Mouse (Mus musculus): Measurements from ENCODE around the gene Gm36028. TPM values are rescaled to one million over a fixed set of nuclear protein-coding genes. Genes with fewer than 3 reads are reported as not detected.

Gene Gm36028
- polyA plus RNA-seq, 1 experiment from 2014 or later, result 0.13 TPM

DNA sequence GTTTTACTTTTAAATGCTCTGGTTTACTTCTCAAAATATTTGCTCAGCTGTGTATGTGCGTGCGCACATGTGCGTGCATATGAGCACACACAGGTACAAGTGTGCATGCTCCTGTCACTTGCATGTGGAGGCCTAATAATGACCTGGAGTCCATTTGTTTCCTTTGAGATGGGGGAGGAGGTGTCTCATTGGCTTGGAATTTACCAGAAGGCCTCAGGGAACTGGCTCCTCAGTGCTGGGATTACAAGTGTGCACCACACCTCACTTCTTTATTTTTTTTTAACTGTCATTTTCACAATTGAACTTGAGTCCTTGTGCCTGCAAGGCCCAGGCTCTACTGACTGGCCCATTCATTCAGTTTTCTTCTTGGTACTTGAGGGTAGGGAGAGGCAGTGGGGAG is 16.5 kb upstream of the Gm36028 start:
- no peaks in the 10 kb centered on the region for H3K27me3 ChIP-seq
- no peak overlapping the region for H3K9ac ChIP-seq
- no peaks in the 10 kb centered on the region for H3K9me3 ChIP-seq
- peaks cover 10% of the 10 kb centered on the region; the same call in 1 of the 2 replicates for H3K4me1 ChIP-seq
- no peak overlapping the region for H3K4me2 ChIP-seq (replicated peaks)
- H3K36me3 ChIP-seq, result peaks cover 55% of the 10 kb centered on the region
- no peak overlapping the region for H3K27ac ChIP-seq
- ATAC-seq (ENCODE audit: low FRiP score, low read depth), result no peak
- no peak overlapping the region for H3K4me3 ChIP-seq
- 97% methylated on average over 3 of the region's 3 CpGs for WGBS

DNA sequence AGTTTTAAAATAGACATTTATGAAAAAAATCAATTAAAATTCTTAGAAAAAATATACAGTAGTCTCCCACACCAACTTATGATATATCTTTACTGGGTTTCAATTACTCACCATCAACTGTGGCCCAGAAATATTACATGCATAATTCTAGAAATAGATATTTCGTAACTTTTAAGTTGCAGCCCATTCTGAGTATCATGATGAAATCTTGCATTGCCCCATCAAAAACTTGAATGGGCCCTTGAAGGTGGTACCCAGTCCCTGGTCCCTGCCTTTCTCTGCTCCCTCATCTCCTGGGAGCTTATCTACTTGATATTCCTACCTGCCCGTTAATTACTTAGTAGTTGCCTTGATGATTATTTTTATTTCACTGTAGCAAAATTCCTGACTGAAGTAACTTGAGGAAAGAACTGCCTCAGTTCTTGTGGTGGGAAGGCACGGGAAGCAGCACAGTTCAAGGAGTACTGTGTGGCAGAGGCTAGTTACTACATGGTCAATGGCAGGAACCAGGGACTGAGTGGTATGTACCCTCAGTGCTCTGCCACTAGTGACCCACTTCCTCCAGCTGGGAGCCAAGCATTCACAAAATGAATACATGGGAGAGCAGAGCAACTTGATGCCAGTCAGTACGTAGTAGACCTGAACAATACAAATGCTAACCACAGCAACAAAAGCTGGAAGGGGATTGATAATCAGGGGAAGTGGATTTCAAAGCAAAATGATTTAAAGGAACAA is 13.7 kb upstream of the Gm36028 start:
- no peak overlapping the region for H3K4me3 ChIP-seq
- no peak overlapping the region for H3K4me2 ChIP-seq (replicated peaks)
- no peaks in the 10 kb centered on the region for H3K27me3 ChIP-seq
- 91% methylated on average over 4 of the region's 4 CpGs for WGBS
- peaks cover 29% of the 10 kb centered on the region for H3K4me1 ChIP-seq
- no peaks in the 10 kb centered on the region for H3K9me3 ChIP-seq
- H3K36me3 ChIP-seq, result peaks cover 34% of the 10 kb centered on the region
- ATAC-seq (ENCODE audit: low FRiP score, low read depth), result no peak
- H3K9ac ChIP-seq, result no peak overlapping the region
- no peak overlapping the region for H3K27ac ChIP-seq

DNA sequence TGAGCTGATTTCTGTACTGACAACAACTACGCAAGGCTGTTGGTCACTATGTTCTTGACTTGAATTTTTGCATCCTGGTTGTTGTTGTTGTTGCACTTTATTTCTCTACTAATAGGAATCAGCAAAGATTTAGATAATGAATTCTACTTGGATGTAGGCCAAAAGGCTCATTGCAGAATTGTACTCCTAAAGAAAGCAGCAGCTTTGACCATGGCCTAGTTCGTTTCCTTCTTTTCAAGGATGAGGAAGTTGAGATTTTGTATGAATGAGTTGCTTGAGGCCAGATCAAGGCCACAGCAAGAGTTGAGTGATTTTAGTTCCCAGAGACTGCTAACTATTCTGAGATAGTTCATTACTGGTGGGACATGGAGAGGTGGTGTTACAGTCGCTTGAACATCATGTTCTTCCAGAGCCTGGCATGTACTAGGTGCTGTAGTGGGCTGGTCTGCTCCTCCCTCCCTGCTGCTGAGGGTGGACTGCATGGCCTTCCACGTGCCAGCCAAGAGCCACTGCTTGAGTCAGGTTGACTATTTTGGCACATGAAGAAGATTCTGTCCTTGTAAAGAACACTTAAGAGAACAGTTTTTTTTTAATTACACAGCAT is 10.3 kb upstream of the Gm36028 start:
- H3K4me2 ChIP-seq (replicated peaks), result peak overlapping the region; percentile 24
- peaks cover 21% of the 10 kb centered on the region for H3K4me1 ChIP-seq
- no peak overlapping the region for H3K9ac ChIP-seq
- H3K4me3 ChIP-seq, result no peak overlapping the region
- ATAC-seq (ENCODE audit: low FRiP score, low read depth), result no peak
- WGBS, result 81% methylated on average over 4 of the region's 4 CpGs
- no peaks in the 10 kb centered on the region for H3K27me3 ChIP-seq
- H3K36me3 ChIP-seq, result 0 out of 2 replicates have a peak, but pooled peaks cover 6% of the 10 kb centered on the region
- H3K27ac ChIP-seq, result no peak overlapping the region
- H3K9me3 ChIP-seq, result no peaks in the 10 kb centered on the region

DNA sequence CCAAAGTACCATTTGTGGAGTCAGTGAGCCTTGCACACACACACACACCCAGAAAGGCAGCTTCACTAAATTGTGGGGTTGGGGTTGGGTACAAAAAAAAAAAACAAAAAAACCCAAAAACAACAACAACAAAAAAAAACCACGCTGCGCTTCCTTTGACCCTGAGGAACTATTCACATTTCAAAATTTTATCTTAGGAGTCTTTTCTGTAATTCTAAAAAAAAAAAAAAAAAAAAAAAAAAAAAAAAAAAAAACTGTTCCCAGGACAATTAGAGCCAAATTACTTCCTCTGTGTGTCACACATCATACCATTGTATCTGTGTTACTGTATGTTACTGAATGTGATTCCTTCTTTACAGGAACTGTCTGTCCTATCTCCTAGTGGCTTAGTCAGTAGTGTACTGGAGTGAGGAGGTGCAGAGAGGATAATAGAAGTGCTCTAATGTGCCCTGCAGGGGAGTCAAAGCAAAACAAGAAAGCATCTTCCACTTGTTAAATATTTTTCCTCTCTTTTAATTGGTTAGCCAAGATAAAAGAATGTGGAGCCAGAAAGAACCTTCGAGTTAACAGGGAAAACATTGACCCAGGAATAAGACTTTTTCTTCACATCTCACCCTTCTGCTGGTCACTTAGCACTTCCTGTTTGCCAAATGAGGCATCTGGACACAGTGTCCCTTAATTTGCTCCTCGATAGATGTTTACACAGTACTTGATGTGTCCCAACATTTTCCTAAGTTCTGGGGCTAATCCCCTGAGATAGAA is 8.7 kb upstream of the Gm36028 start:
- Histone ChIP-seq H3K27me3 (no peaks in the 10 kb centered on the region), H3K4me1 (peaks cover 21% of the 10 kb centered on the region), H3K9ac (peak overlapping the region; percentile 98), H3K4me3 (peak overlapping the region; percentile 98), H3K9me3 (no peaks in the 10 kb centered on the region), H3K27ac (peak overlapping the region; percentile 98; the same call in 1 of the 2 replicates), H3K36me3 (0 out of 2 replicates have a peak, but pooled peaks cover 6% of the 10 kb centered on the region), H3K4me2 (replicated peaks) (peak overlapping the region; percentile 70)
- ATAC-seq (ENCODE audit: low FRiP score, low read depth), result no peak
- 36% methylated on average over 4 of the region's 4 CpGs for WGBS

DNA sequence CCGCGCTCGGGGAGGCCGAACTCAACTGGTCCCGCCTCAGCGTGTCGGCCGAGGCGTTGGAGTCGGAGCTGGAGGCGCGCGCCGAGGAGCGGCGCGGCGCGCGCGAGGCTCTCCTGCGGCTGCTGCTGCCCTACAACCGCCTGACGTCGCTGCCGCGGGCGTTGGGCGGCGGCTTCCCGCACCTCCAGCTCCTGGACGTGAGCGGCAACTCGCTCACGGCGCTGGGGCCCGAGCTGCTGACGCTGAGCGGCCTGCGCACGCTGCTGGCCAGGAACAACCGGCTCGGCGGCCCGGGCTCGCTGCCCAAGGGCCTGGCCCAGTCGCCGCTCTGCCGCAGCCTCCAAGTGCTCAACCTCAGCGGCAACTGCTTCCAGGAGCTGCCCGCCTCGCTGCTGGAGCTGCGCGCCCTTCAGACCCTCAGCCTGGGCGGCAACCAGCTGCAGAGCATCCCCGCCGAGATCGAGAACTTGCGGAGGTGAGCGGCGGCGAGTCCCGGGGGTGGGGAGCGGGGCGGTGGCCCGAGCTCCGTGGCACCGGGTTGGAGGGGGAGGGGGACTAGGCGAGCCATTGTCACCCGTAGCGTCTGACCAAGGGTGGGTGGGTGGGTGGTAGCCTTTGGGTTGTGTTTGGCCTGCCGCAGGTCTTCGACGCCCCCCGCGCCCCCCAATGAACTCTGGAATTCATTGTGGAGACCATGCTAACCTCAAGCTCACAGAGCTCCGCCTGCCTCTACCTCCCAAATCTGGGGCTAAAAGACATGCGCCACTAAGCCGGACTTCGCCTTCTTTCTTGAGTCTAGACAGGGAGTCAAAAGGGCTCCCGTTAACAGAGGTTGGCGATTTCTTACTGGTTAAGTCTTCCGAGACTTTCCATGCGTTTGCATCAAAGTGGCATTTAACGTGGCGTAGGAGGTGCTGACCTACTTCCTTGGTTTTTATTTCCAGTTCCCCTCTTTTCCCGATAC is 7.8 kb upstream of the Gm36028 start:
- H3K9me3 ChIP-seq, result no peaks in the 10 kb centered on the region
- peak overlapping the region; percentile 70 for H3K4me2 ChIP-seq (replicated peaks)
- H3K36me3 ChIP-seq, result 0 out of 2 replicates have a peak, but pooled peaks cover 6% of the 10 kb centered on the region
- H3K27ac ChIP-seq, result peak overlapping the region; percentile 98
- under 1% methylated on average over 84 of the region's 87 CpGs for WGBS
- H3K27me3 ChIP-seq, result no peaks in the 10 kb centered on the region
- H3K9ac ChIP-seq, result peak overlapping the region; percentile 98
- H3K4me1 ChIP-seq, result peaks cover 21% of the 10 kb centered on the region
- peak; percentile 75 for ATAC-seq (ENCODE audit: low FRiP score, low read depth)
- H3K4me3 ChIP-seq, result peak overlapping the region; percentile 98

DNA sequence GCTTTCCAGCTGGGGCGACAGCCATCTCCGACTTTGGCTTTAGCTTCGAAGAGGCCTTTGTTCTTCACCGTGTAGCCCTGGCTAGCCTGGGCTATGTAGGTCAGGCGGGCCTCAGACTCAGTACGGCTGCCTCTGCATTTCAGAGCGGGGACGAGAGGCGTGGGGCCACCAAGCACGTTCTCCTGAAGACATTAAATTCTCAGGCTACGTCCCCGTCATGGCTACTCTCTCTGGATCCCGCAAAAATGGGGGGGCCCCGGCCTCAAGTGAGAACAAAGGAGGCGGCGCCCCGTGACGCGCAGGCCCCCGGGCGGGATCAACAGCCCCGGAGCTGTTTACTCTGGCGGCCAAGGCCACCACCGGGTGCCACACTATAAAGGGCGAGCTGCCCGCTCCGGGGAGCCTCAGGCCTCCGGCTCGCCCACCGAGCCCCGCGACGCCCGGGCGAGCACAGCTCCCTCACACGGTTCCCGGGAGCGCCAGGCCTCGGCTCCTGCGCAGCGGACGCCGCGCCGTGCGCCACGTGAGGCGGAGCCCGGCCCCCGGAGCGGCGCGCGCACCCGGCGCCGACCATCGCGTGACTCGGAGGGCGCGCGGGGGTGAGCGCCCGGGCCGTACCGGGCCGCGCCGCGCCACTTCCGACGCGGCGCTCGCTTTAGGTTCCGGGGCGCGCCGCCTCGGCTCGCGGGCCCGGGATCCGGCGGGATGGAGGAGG is 7.0 kb upstream of the Gm36028 start, which contains the start of gene Lrrc58:
Gene Lrrc58 (plus strand): TSS at position 599 of the 715 bp plus-strand sequence.
- H3K4me1 ChIP-seq, result peaks cover 21% of the 10 kb centered on the region
- H3K36me3 ChIP-seq, result 0 out of 2 replicates have a peak, but pooled peaks cover 6% of the 10 kb centered on the region
- H3K9ac ChIP-seq, result peak within 1 kb of the TSS; percentile 98
- H3K27me3 ChIP-seq, result no peaks in the 10 kb centered on the region
- H3K4me3 ChIP-seq, result peak within 1 kb of the TSS; percentile 98
- H3K27ac ChIP-seq, result peak within 1 kb of the TSS; percentile 98
- under 1% methylated on average over 73 of the region's 86 CpGs for WGBS
- H3K9me3 ChIP-seq, result no peaks in the 10 kb centered on the region
- ATAC-seq (ENCODE audit: low FRiP score, low read depth), result peak; percentile 94
- peak within 1 kb of the TSS; percentile 70 for H3K4me2 ChIP-seq (replicated peaks)

DNA sequence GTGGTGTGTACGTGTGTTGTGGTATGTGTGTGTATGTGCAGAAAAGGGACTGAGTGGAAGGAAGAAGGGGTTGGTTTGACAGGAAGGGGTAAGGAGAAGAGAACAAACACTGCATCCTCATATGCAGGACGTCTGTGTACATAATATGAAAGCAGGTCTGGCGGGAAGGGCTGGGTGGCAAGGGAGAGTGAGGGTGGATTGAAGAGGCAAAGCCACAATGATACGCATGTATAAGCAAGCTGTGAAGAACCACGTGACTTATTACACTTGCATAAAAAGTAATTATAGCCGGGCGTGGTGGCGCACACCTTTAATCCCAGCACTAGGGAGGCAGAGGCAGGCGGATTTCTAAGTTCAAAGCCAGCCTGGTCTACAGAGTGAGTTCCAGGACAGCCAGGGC is 4.9 kb upstream of the Gm36028 start:
- Histone ChIP-seq H3K9me3 (no peaks in the 10 kb centered on the region), H3K4me3 (no peak overlapping the region), H3K4me2 (replicated peaks) (no peak overlapping the region), H3K4me1 (peaks cover 13% of the 10 kb centered on the region), H3K9ac (no peak overlapping the region), H3K27ac (no peak overlapping the region), H3K27me3 (no peaks in the 10 kb centered on the region), H3K36me3 (0 out of 2 replicates have a peak, but pooled peaks cover 2% of the 10 kb centered on the region)
- whole genome bisulfite sequencing, result 89% methylated on average over 9 of the region's 9 CpGs
- no peak for ATAC-seq (ENCODE audit: low FRiP score, low read depth)

DNA sequence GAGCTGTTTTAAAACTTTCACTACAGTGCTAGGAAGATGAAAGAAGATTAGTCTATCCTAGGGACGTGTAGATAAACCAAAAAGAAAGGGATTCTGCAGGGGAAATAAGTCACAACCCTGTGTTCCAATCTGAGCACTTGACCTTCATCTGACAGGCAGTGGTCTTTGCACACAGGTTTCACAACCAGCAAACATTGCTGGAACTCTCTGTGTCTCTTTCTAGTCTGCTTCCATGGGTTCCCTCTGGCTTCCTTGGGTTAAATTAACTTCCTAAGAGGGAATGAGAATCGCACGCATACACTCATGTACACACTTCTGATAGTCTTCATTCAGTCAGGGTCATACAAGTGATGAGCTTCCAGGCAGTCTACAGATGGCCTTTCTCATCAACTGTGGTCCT is 2.9 kb upstream of the Gm36028 start:
- no peaks in the 10 kb centered on the region for H3K9me3 ChIP-seq
- H3K9ac ChIP-seq, result no peak overlapping the region
- no peak overlapping the region for H3K4me3 ChIP-seq
- H3K27ac ChIP-seq, result no peak overlapping the region
- 74% methylated on average over 3 of the region's 3 CpGs for WGBS
- no peaks in the 10 kb centered on the region for H3K36me3 ChIP-seq
- H3K4me1 ChIP-seq, result no peaks in the 10 kb centered on the region
- ATAC-seq (ENCODE audit: low FRiP score, low read depth), result no peak
- no peak overlapping the region for H3K4me2 ChIP-seq (replicated peaks)
- no peaks in the 10 kb centered on the region for H3K27me3 ChIP-seq

DNA sequence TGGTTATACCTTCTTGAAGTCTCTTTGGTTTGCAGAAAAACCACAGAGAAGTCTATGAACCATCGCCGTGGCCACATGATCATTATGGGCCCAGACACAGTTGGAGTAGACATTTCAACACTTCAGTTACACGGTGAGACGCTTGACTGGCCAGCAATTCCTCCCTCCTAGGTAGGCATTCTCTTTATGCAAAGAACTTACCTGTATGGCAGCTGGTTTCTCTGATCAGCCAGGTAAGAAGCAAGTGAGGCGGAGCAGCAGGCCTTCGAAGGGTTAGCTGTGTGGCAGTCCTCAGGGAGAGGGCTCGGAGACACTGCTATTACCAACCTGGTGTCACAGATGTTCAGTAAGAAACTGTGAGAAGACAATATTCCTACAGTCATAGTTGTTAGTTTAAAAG is 733 bp downstream of the Gm36028 start:
- H3K4me2 ChIP-seq (replicated peaks), result no peak overlapping the region
- H3K4me3 ChIP-seq, result no peak overlapping the region
- H3K9me3 ChIP-seq, result no peaks in the 10 kb centered on the region
- no peaks in the 10 kb centered on the region for H3K36me3 ChIP-seq
- no peaks in the 10 kb centered on the region for H3K4me1 ChIP-seq
- H3K27ac ChIP-seq, result no peak overlapping the region
- H3K9ac ChIP-seq, result no peak overlapping the region
- no peaks in the 10 kb centered on the region for H3K27me3 ChIP-seq
- no peak for ATAC-seq (ENCODE audit: low FRiP score, low read depth)
- 72% methylated on average over 7 of the region's 7 CpGs for WGBS

DNA sequence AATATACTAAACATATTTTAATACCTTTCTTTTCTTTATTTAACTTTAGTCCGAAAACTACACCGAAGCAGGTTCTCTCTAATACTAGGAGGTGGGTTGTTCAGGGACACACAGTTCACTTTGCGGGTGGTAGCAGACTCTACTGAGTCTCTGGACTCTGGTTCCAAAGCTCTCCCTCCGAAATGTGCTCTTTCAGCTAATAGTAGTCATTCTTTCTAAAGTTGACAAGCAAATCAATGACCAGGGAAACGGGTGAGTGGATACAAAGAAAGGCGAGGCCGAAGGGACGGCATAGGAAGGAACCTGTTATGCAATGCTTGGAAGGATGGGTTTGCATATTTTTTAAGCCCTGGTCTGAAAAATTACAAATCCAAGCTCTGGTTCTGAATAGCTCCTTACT is 3.5 kb downstream of the Gm36028 start:
- no peak for ATAC-seq (ENCODE audit: low FRiP score, low read depth)
- Histone ChIP-seq H3K4me3 (no peak overlapping the region), H3K9me3 (no peaks in the 10 kb centered on the region), H3K4me1 (0 out of 2 replicates have a peak, but pooled peaks cover 7% of the 10 kb centered on the region), H3K36me3 (no peaks in the 10 kb centered on the region), H3K27me3 (no peaks in the 10 kb centered on the region), H3K27ac (no peak overlapping the region), H3K9ac (no peak overlapping the region), H3K4me2 (replicated peaks) (no peak overlapping the region)
- 90% methylated on average over 8 of the region's 8 CpGs for WGBS

DNA sequence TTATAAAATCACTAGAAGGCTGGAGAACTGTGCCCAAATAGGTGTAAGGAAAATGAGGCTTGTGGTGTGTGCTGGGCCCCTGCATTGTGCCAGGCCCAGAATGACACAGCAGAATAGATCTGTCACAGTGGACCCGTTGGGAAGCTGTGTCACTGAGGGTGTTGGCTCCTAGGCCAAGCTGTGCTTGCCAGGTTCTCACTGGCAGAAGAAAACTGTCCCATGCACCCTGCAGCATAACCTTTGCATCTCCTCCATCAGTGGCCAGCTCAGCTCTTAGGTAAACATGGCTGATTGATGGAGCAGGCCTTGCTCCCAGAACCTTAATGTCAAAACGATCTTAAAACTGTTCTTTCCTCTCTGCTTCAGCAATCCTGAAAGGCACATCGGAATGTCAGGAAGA is 4.6 kb downstream of the Gm36028 start:
- H3K4me3 ChIP-seq, result no peak overlapping the region
- H3K4me1 ChIP-seq, result peaks cover 12% of the 10 kb centered on the region; the same call in 1 of the 2 replicates
- H3K27me3 ChIP-seq, result no peaks in the 10 kb centered on the region
- H3K4me2 ChIP-seq (replicated peaks), result no peak overlapping the region
- no peaks in the 10 kb centered on the region for H3K9me3 ChIP-seq
- WGBS, result 59% methylated on average over 3 of the region's 3 CpGs
- no peak overlapping the region for H3K27ac ChIP-seq
- no peak overlapping the region for H3K9ac ChIP-seq
- no peaks in the 10 kb centered on the region for H3K36me3 ChIP-seq
- ATAC-seq (ENCODE audit: low FRiP score, low read depth), result no peak
